Mouse (Mus musculus) hindbrain, embryonic 11.5 days (tissue): ENCODE data around the gene Cog4. TPM values are rescaled to one million over a fixed set of nuclear protein-coding genes. Genes with fewer than 3 reads are reported as not detected.
A peak's percentile ranks its signal among the peaks of the same experiment; 100 is the strongest.
"Not testable (repeated sequence)": the region's sequence is repeated elsewhere in the genome, so short reads cannot be mapped to it uniquely, and the experiment has no call there.

Experiments used
- ATAC-seq: fragments of 200-750 bp; cut with Nextera tagmentation; 2 replicates; pipeline ENCODE4 v1.8.0; 2017; ENCODE audit warnings: mild to moderate bottlenecking, moderate TSS enrichment, moderate library complexity; ENCODE audit not compliant: low FRiP score
- DNase-seq: peaks from one replicate; pipeline ENCODE4 v3.0.0-alpha.2; 2015; ENCODE audit warnings: low spot score
- H3K27ac ChIP-seq: fragments of 300-500 bp; sonication (generic); 2 replicates; pipeline ENCODE4 v1.5.1; 2014; ENCODE audit warnings: mild to moderate bottlenecking, low read depth, low read length
- H3K27me3 ChIP-seq: fragments of 300-500 bp; sonication (generic); 2 replicates; pipeline ENCODE4 v1.6.1; 2014; ENCODE audit warnings: mild to moderate bottlenecking, low read length, moderate library complexity, mixed read lengths; ENCODE audit not compliant: control insufficient read depth, insufficient read depth
- H3K36me3 ChIP-seq: fragments of 300-500 bp; sonication (generic); 2 replicates; pipeline ENCODE4 v1.6.1; 2014; ENCODE audit warnings: mild to moderate bottlenecking, low read length, moderate library complexity, mixed read lengths; ENCODE audit not compliant: control insufficient read depth, insufficient read depth
- H3K4me1 ChIP-seq: fragments of 300-500 bp; sonication (generic); replicated peaks from 2 replicates; pipeline ENCODE4 v1.6.1; 2014; ENCODE audit warnings: low read length, mixed read lengths; ENCODE audit not compliant: control insufficient read depth, insufficient read depth
- H3K4me2 ChIP-seq: fragments of 300-500 bp; sonication (generic); replicated peaks from 2 replicates; pipeline ENCODE4 v1.6.1; 2014; ENCODE audit warnings: mild to moderate bottlenecking, low read depth, low read length
- H3K4me3 ChIP-seq: fragments of 300-500 bp; sonication (generic); 2 replicates; pipeline ENCODE4 v1.5.1; 2014; ENCODE audit warnings: low read depth, low read length
- H3K9ac ChIP-seq: fragments of 300-500 bp; sonication (generic); 2 replicates; pipeline ENCODE4 v1.6.1; 2014; ENCODE audit warnings: low read depth, low read length
- H3K9me3 ChIP-seq: fragments of 300-500 bp; sonication (generic); 2 replicates; pipeline ENCODE4 v1.6.1; 2016; ENCODE audit warnings: low read length; ENCODE audit not compliant: control insufficient read depth
- WGBS: fragments of 180-500 bp; shearing (Covaris S2); extraction: QIAGEN DNeasy Blood & Tissue Kit; methylation state at CpG from one replicate; pipeline ENCODE4 v1.1.7; 2014; 5-methylcytosine and 5-hydroxymethylcytosine counted together
- polyA plus RNA-seq: library from polyadenylated mRNA; unstranded; fragments of >200 nt; fragmentation: Nextera tagmentation; extraction: Ambion mirVana; gene quantifications from 2 replicates; pipeline ENCODE4 v1.2.1, GENCODE M21; 2014

Cog4 gene
- polyA plus RNA-seq, 1 experiment from 2014 or later, result 66.9 TPM

DNA sequence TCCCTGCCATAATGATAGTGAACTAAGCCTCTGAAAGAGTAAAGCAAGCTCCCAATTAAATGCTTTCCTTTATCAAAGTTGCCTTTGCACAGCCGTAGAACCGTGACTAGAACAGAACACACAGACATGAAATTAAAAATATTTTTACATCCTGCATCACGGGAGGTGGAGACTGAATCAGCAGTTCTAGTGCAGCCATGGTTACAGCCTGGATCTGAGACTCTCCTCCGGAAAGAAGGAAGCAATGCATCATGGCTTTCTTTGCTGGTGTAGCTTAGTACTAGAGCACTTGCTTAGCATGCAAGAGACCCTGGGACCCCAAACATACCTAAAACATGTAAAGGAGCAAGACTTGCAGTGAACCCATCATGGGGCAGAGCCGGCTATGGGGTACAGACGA, 59.0 kb downstream of the Cog4 start:
- Histone ChIP-seq H3K4me1 (no peaks in the 10 kb centered on the region), H3K4me3 (no peak overlapping the region), H3K36me3 (no peaks in the 10 kb centered on the region), H3K27me3 (no peaks in the 10 kb centered on the region), H3K27ac (no peak overlapping the region), H3K9me3 (no peaks in the 10 kb centered on the region), H3K9ac (no peak overlapping the region), H3K4me2 (no peak overlapping the region)
- WGBS, result 90% methylated on average over 6 of the region's 6 CpGs
- no peak for DNase-seq
- no peak for ATAC-seq

DNA sequence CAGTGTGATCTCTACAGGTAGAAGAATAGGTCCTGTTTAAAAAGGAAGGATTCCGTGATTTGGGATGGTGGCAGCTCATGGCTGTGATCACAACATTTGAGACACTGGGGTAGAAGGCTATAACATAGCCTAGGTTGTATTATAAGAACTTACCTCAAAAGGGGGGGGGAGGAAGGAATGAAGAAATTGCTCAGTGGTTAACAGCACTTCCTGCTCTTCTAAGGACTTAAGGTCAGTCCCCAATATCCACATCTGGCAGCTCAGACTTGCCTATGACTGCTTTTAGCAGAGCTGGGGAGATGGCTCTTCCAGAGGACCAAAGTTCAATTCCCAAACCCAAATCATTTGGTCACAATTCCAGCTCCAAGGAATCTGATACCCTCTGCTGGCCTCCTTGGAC, 60.3 kb downstream of the Cog4 start:
- WGBS, result 86% methylated on average over 1 of the region's 1 CpGs
- no peaks in the 10 kb centered on the region for H3K4me1 ChIP-seq
- H3K36me3 ChIP-seq, result no peaks in the 10 kb centered on the region
- H3K27ac ChIP-seq, result no peak overlapping the region
- H3K4me3 ChIP-seq, result no peak overlapping the region
- no peak overlapping the region for H3K9ac ChIP-seq
- no peak for ATAC-seq
- H3K9me3 ChIP-seq, result no peaks in the 10 kb centered on the region
- no peaks in the 10 kb centered on the region for H3K27me3 ChIP-seq
- no peak overlapping the region for H3K4me2 ChIP-seq
- DNase-seq, result no peak

DNA sequence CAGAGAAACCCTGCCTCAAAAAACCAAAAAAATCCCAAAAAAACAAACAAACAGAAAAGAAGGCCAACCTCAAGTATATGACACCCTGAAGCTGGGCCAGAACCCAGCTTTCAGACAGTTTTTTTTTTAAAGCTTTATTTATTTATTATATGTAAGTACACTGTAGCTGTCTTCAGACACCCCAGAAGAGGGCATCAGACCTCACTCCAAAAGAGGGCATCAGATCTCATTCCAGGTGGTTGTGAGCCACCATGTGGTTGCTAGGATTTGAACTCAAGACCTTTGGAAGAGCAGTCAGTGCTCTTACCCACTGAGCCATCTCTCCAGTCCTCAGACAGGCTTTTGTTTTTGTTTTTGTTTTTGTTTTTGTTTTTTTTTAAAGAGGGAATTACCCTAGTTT, 63.5 kb downstream of the Cog4 start:
- H3K4me2 ChIP-seq, H3K36me3 ChIP-seq, DNase-seq, H3K27me3 ChIP-seq, H3K4me1 ChIP-seq, H3K9me3 ChIP-seq, H3K9ac ChIP-seq, ATAC-seq, H3K27ac ChIP-seq, H3K4me3 ChIP-seq: not testable (repeated sequence)

DNA sequence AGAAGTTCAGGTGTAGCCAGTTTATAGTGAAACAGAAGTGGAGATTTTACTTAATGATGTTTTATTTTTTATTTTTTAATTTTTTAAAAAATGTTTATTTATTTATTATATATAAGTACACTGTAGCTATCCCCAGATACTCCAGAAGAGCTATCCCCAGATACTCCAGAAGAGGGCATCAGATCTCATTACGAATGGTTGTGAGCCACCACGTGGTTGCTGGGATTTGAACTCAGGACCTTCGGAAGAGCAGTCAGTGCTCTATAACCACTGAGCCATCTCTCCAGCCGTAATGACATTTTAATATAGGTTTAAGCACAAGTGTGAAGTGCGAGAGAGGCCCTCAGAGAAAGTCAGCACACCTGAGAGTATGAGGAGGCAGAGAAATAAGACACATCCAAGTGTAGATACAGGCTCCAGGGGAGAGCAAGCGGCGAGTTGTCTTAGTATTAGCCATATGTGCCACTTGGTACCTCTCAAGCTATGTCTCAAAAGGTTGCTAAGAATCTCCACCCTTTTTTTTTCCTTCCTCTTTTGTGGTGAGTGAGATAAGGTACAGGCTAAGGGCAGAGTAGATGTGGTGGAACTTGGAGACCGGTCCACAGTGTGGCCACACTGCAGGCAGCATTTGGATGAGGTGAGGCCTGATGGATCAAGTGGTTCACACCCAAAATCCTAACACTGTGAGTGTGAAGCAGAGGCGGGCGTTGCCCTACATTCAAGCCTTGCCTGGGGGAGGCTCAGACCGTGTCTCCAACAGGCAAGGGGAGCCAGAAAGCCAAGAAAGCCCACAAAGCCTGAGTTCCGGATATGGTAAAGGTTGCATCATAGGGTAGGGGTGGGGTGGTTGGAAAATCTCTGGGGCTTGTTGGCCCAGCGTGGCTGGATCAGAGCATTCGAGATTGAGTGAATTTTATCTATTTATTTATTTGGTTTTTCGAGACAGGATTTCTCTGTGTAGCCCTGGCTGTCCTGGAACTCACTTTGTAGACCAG, 65.5 kb downstream of the Cog4 start:
- H3K4me3 ChIP-seq, result no peak overlapping the region
- no peaks in the 10 kb centered on the region for H3K9me3 ChIP-seq
- WGBS, result 85% methylated on average over 15 of the region's 15 CpGs
- ATAC-seq, result no peak
- H3K36me3 ChIP-seq, result no peaks in the 10 kb centered on the region
- no peak overlapping the region for H3K27ac ChIP-seq
- DNase-seq, result no peak
- no peaks in the 10 kb centered on the region for H3K27me3 ChIP-seq
- no peak overlapping the region for H3K4me2 ChIP-seq
- no peak overlapping the region for H3K9ac ChIP-seq
- H3K4me1 ChIP-seq, result no peaks in the 10 kb centered on the region

DNA sequence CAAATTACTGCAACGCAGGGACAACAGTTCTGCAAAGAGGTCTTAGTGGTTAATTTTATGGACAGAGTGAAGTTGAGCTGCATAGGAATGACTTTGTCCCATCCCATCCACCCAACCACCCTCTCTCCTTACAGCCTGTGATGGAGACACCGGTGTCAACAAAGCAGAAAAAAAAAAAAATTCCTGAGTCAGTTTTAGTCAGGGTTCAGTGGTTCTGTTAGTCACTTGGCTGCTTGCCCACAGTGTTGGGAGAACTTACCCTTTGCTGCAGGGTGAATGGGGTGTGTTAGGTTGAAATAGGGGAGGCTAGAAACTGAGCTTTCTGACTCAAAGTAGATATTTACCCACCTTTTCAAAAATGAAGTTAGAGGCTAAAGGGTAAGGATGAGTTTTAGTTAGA, 71.0 kb downstream of the Cog4 start:
- WGBS, result 82% methylated on average over 2 of the region's 2 CpGs
- Histone ChIP-seq H3K4me2 (no peak overlapping the region), H3K4me3 (no peak overlapping the region), H3K36me3 (no peaks in the 10 kb centered on the region), H3K27ac (no peak overlapping the region), H3K27me3 (no peaks in the 10 kb centered on the region), H3K9ac (no peak overlapping the region), H3K9me3 (no peaks in the 10 kb centered on the region), H3K4me1 (no peaks in the 10 kb centered on the region)
- ATAC-seq, result no peak
- DNase-seq, result no peak

DNA sequence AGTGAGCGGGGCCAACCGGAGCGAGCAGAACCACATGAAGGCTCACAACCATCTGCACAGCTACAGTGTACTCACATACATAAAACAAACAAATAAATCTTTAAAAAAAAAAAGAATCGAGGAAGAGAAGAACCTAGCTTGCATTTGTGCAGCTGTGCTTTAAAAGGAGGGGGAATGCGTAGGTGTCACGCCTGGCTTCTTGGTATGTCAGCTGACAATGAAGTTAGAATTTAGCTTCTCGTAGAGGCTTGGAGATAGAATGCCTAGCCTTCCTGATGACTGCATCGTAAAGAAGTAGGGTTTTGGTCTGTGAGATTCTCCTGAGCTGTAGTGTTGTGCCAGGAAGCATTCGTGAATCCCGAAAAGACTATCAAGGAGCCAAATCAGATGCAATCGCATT, 71.6 kb downstream of the Cog4 start:
- Histone ChIP-seq H3K27ac (no peak overlapping the region), H3K27me3 (no peaks in the 10 kb centered on the region), H3K4me2 (no peak overlapping the region), H3K9me3 (no peaks in the 10 kb centered on the region), H3K36me3 (no peaks in the 10 kb centered on the region), H3K4me1 (no peaks in the 10 kb centered on the region), H3K4me3 (no peak overlapping the region), H3K9ac (no peak overlapping the region)
- DNase-seq (no peak), ATAC-seq (no peak)
- WGBS, result 83% methylated on average over 11 of the region's 11 CpGs

DNA sequence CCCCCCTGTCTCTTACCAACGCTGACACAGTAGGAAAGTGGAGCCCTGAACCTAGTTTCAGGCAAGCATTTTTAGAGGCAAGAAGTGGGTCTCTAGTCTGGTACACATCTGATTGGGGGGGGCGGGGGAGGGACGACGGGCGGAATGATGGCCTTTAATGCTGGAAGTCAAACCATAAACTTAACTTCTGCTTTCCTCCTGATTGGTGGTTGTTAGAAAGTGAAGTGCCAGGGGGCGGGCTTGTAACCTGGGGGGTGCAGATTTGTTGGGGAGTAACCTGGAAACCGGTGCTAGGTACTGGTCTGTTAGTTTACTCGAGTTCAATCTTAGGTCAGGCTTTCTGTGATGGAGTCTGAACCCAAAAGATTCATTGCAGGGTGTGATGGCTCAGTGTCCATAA, 72.1 kb downstream of the Cog4 start:
- no peaks in the 10 kb centered on the region for H3K27me3 ChIP-seq
- DNase-seq (no peak), ATAC-seq (no peak)
- H3K4me1 ChIP-seq, result no peaks in the 10 kb centered on the region
- H3K9me3 ChIP-seq, result no peaks in the 10 kb centered on the region
- 67% methylated on average over 8 of the region's 8 CpGs for WGBS
- no peak overlapping the region for H3K4me3 ChIP-seq
- no peak overlapping the region for H3K27ac ChIP-seq
- H3K4me2 ChIP-seq, result no peak overlapping the region
- no peaks in the 10 kb centered on the region for H3K36me3 ChIP-seq
- no peak overlapping the region for H3K9ac ChIP-seq

DNA sequence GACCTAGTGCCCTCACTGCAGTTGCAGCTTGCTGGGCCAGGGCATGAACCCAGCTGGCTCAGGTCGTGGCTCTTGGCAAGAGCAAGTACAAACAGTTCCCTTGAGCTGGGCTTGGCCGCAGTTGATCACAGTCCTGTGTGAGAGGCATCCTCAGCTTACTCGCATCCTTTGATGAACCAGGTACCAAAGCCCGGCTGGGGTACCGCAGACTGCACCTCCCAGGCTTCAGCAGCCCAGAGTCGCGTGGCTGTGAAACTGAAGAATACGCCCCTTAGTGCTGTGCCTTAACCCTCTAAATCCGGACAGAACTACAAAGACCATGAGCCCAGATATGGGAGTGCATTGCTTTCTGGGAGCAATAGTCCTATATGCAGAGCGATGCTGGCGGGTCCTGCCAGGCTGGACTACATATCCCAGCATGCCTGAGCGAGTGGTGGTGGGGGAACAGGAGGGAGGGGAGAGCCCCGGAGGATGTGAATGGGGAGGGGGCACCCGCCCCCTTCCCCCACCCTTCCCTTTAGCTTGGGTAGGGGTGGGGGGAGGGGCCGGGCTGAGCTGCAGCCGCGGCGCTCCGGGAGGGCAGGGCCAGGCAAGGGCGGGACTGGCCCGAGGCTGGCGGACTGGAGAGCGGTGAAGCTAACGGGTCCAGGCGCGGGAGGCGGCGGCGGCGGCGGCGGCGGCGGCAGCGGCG, 73.1 kb downstream of the Cog4 start, which contains the start of gene St3gal2:
TSS of gene St3gal2 (plus strand) at position 582 of the 691 bp plus-strand sequence.
- Histone ChIP-seq H3K27me3 (no peaks in the 10 kb centered on the region), H3K4me1 (no peaks in the 10 kb centered on the region), H3K36me3 (no peaks in the 10 kb centered on the region), H3K4me3 (peak within 1 kb of the TSS; percentile 71), H3K4me2 (peak within 1 kb of the TSS; percentile 84), H3K9ac (peak within 1 kb of the TSS; percentile 91), H3K9me3 (no peaks in the 10 kb centered on the region), H3K27ac (peak within 1 kb of the TSS; percentile 58; the same call in 1 of the 2 replicates)
- DNase-seq (peak; percentile 94), ATAC-seq (peak; percentile 98)
- WGBS, result 2% methylated on average over 27 of the region's 36 CpGs
